Mouse (Mus musculus): ENCODE data around the gene Frmd4b. TPM values are rescaled to one million over a fixed set of nuclear protein-coding genes. Genes with fewer than 3 reads are reported as not detected.

The Frmd4b gene
- polyA plus RNA-seq, 1 experiment, result 8.2 TPM

DNA sequence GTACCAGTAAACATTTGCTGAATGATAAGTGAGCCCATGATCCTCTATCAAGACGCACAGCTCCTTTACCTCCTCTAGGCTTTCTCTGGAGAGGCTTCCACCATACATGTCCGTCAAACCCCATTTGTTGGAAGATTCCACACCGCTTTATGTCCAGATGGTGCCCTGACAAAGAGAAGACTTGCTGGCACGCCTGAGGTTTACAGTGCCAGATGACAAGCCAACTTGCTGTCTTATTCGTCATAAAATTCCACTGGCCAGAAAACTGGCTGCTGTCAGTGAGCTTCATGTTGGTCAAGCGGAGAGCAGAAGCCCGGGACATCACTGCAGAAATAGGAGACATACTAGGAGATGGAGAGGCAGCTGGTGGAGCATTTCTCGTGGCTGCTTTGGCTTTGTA lies 60.2 kb downstream of the Frmd4b start:
- no peak overlapping the region for H3K4me3 ChIP-seq (ENCODE audit: control insufficient read depth, insufficient read depth, low read length)
- DNase-seq, result no peak
- TF ChIP-seq CTCF (IDR thresholded peaks at IDR 0.05; ENCODE audit: borderline replicate concordance, control insufficient read depth, extremely low read depth, insufficient read depth, low read length, poor library complexity) (no peak), POLR2A (IDR thresholded peaks at IDR 0.05; ENCODE audit: control insufficient read depth, extremely low read depth, insufficient read depth, low read length, poor library complexity) (no peak)
- no peaks in the 10 kb centered on the region for H3K36me3 ChIP-seq (ENCODE audit: control insufficient read depth, insufficient read depth, low read length)
- 87% methylated on average over 8 of the region's 8 CpGs for WGBS
- no peaks in the 10 kb centered on the region for H3K27me3 ChIP-seq (ENCODE audit: control insufficient read depth, insufficient read depth, low read length)
- H3K27ac ChIP-seq (ENCODE audit: control insufficient read depth, insufficient read depth, low read length), result no peak overlapping the region
- H3K4me1 ChIP-seq (replicated peaks; ENCODE audit: control insufficient read depth, insufficient read depth, low read length), result no peaks in the 10 kb centered on the region

DNA sequence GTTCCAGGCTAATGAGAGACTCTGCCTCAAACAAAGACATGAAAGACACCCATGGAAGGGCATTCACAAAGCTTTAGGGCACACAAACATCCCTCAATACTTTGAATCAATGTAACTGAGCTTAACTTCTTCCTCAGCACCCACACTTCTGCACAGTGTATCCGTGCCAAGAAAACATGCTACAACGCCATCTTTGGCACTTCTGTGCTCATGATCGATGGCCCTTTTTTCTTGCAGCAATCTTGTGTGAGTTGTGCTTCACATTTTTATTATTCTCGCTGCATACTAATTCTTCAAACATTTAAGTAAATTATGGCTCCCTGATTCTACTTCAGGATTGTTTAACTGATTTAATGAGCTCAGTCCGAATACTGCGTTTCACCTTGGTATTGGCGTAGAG lies 61.7 kb downstream of the Frmd4b start:
- H3K4me1 ChIP-seq (replicated peaks; ENCODE audit: control insufficient read depth, insufficient read depth, low read length), result no peaks in the 10 kb centered on the region
- no peak overlapping the region for H3K4me3 ChIP-seq (ENCODE audit: control insufficient read depth, insufficient read depth, low read length)
- WGBS, result 97% methylated on average over 7 of the region's 7 CpGs
- H3K36me3 ChIP-seq (ENCODE audit: control insufficient read depth, insufficient read depth, low read length), result no peaks in the 10 kb centered on the region
- TF ChIP-seq POLR2A (IDR thresholded peaks at IDR 0.05; ENCODE audit: control insufficient read depth, extremely low read depth, insufficient read depth, low read length, poor library complexity), result no peak
- TF ChIP-seq CTCF (IDR thresholded peaks at IDR 0.05; ENCODE audit: borderline replicate concordance, control insufficient read depth, extremely low read depth, insufficient read depth, low read length, poor library complexity), result no peak
- no peaks in the 10 kb centered on the region for H3K27me3 ChIP-seq (ENCODE audit: control insufficient read depth, insufficient read depth, low read length)
- no peak for DNase-seq
- no peak overlapping the region for H3K27ac ChIP-seq (ENCODE audit: control insufficient read depth, insufficient read depth, low read length)

DNA sequence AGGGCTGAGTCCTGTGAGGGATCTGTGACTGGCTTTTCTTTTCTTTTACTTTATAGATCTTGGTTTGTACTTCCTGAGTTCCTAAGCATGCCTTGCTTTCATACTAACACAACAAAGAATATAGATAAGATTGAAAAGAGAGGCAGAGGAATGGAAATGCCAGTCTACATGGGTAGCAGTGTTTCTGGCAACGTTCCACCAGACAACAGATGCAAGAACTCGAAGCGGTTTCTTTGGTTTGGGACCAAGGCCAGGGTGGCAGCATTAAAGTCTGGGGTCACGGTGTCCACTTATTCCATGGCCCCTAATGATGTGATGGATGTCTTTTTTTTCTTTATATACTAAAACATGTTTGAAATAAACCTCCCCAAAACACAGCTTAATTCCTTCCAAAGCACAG lies 63.9 kb downstream of the Frmd4b start:
- H3K27me3 ChIP-seq (ENCODE audit: control insufficient read depth, insufficient read depth, low read length), result no peaks in the 10 kb centered on the region
- H3K27ac ChIP-seq (ENCODE audit: control insufficient read depth, insufficient read depth, low read length), result no peak overlapping the region
- no peak overlapping the region for H3K4me3 ChIP-seq (ENCODE audit: control insufficient read depth, insufficient read depth, low read length)
- TF ChIP-seq CTCF (IDR thresholded peaks at IDR 0.05; ENCODE audit: borderline replicate concordance, control insufficient read depth, extremely low read depth, insufficient read depth, low read length, poor library complexity) (no peak), POLR2A (IDR thresholded peaks at IDR 0.05; ENCODE audit: control insufficient read depth, extremely low read depth, insufficient read depth, low read length, poor library complexity) (no peak)
- 70% methylated on average over 4 of the region's 4 CpGs for WGBS
- no peaks in the 10 kb centered on the region for H3K4me1 ChIP-seq (replicated peaks; ENCODE audit: control insufficient read depth, insufficient read depth, low read length)
- DNase-seq, result no peak
- H3K36me3 ChIP-seq (ENCODE audit: control insufficient read depth, insufficient read depth, low read length), result no peaks in the 10 kb centered on the region

DNA sequence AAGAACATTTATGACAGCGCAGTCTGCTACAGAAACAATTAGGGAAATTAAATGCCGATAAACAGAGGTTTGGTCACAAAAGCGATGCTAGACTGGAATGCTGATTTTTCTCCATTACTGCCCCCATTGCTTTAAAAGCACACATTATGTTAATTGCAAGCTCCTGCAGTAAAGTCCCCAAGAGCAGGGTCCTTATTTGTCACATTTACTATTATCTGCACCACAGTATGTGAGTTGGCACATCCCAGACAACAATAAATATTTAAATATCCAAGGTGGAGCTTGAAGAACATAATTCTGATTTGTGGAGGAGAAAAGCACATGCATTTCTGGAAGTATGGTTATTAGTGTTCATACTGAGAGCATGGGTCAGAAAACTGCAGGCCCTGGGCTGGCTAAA lies 64.8 kb downstream of the Frmd4b start:
- WGBS, result over 99% methylated on average over 3 of the region's 3 CpGs
- Histone ChIP-seq H3K36me3 (ENCODE audit: control insufficient read depth, insufficient read depth, low read length) (no peaks in the 10 kb centered on the region), H3K27me3 (ENCODE audit: control insufficient read depth, insufficient read depth, low read length) (no peaks in the 10 kb centered on the region), H3K4me1 (replicated peaks; ENCODE audit: control insufficient read depth, insufficient read depth, low read length) (no peaks in the 10 kb centered on the region), H3K27ac (ENCODE audit: control insufficient read depth, insufficient read depth, low read length) (no peak overlapping the region), H3K4me3 (ENCODE audit: control insufficient read depth, insufficient read depth, low read length) (no peak overlapping the region)
- TF ChIP-seq CTCF (IDR thresholded peaks at IDR 0.05; ENCODE audit: borderline replicate concordance, control insufficient read depth, extremely low read depth, insufficient read depth, low read length, poor library complexity), result no peak
- no peak for TF ChIP-seq POLR2A (IDR thresholded peaks at IDR 0.05; ENCODE audit: control insufficient read depth, extremely low read depth, insufficient read depth, low read length, poor library complexity)
- no peak for DNase-seq

DNA sequence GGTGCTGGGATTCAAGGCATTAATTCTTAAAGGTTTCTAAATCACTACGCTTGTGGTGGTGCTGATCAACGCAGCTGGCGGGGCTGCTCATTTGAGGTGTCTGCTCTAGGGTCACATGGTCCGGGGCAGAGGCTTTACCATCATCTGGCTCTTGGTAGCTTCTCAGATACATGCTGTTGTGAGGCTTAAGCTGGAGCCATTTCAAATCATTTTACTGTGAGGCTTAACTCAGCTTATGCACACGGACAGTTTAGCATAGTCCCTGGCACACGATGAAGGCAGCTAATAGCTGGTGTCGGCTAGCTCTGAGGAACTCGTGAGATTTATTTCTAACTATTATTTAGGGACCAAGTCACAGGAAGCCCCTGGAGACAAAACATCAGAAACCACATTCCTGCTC lies 65.5 kb downstream of the Frmd4b start:
- DNase-seq, result no peak
- no peak overlapping the region for H3K27ac ChIP-seq (ENCODE audit: control insufficient read depth, insufficient read depth, low read length)
- TF ChIP-seq POLR2A (IDR thresholded peaks at IDR 0.05; ENCODE audit: control insufficient read depth, extremely low read depth, insufficient read depth, low read length, poor library complexity), result no peak
- no peak for TF ChIP-seq CTCF (IDR thresholded peaks at IDR 0.05; ENCODE audit: borderline replicate concordance, control insufficient read depth, extremely low read depth, insufficient read depth, low read length, poor library complexity)
- H3K4me1 ChIP-seq (replicated peaks; ENCODE audit: control insufficient read depth, insufficient read depth, low read length), result no peaks in the 10 kb centered on the region
- 78% methylated on average over 8 of the region's 8 CpGs for WGBS
- H3K27me3 ChIP-seq (ENCODE audit: control insufficient read depth, insufficient read depth, low read length), result no peaks in the 10 kb centered on the region
- no peak overlapping the region for H3K4me3 ChIP-seq (ENCODE audit: control insufficient read depth, insufficient read depth, low read length)
- H3K36me3 ChIP-seq (ENCODE audit: control insufficient read depth, insufficient read depth, low read length), result no peaks in the 10 kb centered on the region

DNA sequence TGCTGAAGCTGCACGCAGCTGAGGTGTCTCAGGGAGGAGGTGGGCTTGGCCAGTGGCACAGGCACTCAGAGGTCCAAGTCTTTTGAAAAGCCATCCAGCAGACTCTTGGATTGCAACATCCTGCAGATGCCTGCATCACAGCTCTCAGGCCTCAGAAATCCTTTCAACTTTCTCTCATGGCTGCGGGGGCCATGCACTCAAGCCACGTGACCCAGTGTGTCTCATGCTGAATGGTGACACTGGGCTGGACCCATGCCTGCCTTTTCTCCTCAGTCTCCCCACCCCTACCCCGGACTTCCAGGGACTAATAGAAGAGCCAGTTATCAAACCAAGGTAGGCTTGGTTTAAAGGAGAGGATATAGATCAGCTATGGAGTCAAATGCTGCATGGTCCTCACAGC lies 66.2 kb downstream of the Frmd4b start:
- Histone ChIP-seq H3K4me3 (ENCODE audit: control insufficient read depth, insufficient read depth, low read length) (no peak overlapping the region), H3K4me1 (replicated peaks; ENCODE audit: control insufficient read depth, insufficient read depth, low read length) (no peaks in the 10 kb centered on the region), H3K36me3 (ENCODE audit: control insufficient read depth, insufficient read depth, low read length) (no peaks in the 10 kb centered on the region), H3K27me3 (ENCODE audit: control insufficient read depth, insufficient read depth, low read length) (no peaks in the 10 kb centered on the region), H3K27ac (ENCODE audit: control insufficient read depth, insufficient read depth, low read length) (no peak overlapping the region)
- no peak for TF ChIP-seq POLR2A (IDR thresholded peaks at IDR 0.05; ENCODE audit: control insufficient read depth, extremely low read depth, insufficient read depth, low read length, poor library complexity)
- no peak for TF ChIP-seq CTCF (IDR thresholded peaks at IDR 0.05; ENCODE audit: borderline replicate concordance, control insufficient read depth, extremely low read depth, insufficient read depth, low read length, poor library complexity)
- WGBS, result 93% methylated on average over 4 of the region's 4 CpGs
- DNase-seq, result no peak

DNA sequence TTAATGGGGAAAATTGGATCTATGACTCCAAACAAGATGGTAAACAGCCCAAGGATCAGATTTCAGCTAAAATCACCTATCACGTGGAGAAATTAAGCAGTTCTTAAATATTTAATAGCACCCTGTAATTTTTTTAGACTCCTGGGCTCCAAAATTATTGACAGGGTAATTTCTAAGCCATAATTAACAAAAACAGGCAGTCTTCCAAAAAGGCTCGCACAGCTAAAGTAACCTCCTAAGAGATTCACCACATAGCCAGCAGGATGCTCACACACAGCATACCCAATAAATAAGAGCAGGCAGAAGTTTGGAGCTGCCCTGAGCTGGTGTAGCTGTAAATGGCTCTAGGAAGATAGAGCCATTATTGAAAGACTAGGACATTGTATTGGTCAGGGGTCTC lies 76.9 kb downstream of the Frmd4b start:
- Histone ChIP-seq H3K36me3 (ENCODE audit: control insufficient read depth, insufficient read depth, low read length) (no peaks in the 10 kb centered on the region), H3K4me3 (ENCODE audit: control insufficient read depth, insufficient read depth, low read length) (no peak overlapping the region), H3K4me1 (replicated peaks; ENCODE audit: control insufficient read depth, insufficient read depth, low read length) (no peaks in the 10 kb centered on the region), H3K27me3 (ENCODE audit: control insufficient read depth, insufficient read depth, low read length) (no peaks in the 10 kb centered on the region), H3K27ac (ENCODE audit: control insufficient read depth, insufficient read depth, low read length) (no peak overlapping the region)
- TF ChIP-seq CTCF (IDR thresholded peaks at IDR 0.05; ENCODE audit: borderline replicate concordance, control insufficient read depth, extremely low read depth, insufficient read depth, low read length, poor library complexity), result no peak
- TF ChIP-seq POLR2A (IDR thresholded peaks at IDR 0.05; ENCODE audit: control insufficient read depth, extremely low read depth, insufficient read depth, low read length, poor library complexity), result no peak
- 95% methylated on average over 2 of the region's 2 CpGs for WGBS
- no peak for DNase-seq

Data from thymus, adult 2 months (tissue).